Mouse (Mus musculus) cerebellum, adult 18-20 months (tissue): Measurements from ENCODE around the gene Sapcd2.

Experiments
- DNase-seq, 2 experiments: peaks; one replicate each; pipeline ENCODE4 v3.0.0; 2021

The Sapcd2 gene

DNA sequence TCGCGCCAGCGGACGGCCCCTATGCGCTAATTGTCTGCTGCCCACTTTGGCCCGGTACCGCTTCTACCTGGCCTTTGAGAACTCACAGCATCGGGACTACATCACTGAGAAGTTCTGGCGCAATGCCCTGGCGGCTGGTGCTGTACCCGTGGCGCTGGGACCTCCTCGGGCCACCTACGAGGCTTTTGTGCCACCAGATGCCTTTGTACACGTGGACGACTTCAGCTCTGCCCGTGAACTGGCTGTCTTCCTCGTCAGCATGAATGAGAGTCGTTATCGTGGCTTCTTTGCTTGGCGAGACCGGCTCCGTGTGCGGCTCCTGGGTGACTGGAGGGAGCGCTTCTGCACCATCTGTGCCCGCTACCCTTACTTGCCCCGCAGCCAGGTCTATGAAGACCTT lies 53.4 kb downstream of the Sapcd2 start:
- DNase-seq = peak; percentile 53 to 65

GRCm38 (mm10) chr2:25426721-25427191 lies 54.6 kb downstream of the Sapcd2 start:
- peak; percentile 82 to 88 for DNase-seq

DNA sequence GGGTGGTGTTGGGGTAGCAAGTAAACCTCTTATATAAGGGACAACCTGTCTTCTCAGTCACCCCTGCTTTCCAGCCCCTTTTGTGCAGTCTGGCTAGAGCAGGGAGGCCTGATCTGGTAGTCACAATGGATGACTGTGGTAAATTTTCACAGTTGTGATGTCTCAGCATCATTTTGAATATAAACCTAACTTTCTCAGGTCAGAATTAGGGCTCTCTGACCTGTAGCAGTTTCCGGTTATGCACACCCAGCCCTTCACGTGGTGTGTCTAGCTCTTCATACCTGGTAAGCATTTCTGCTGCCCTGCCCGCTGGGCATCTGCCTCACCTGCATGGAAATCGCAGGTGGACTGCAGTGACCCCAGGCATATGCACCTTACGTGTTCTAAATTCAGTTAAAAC lies 55.1 kb downstream of the Sapcd2 start:
- no peak for DNase-seq
